Mouse (Mus musculus) inflammation-experienced regulatory T-cells, adult 6 months (primary cell): Measurements from ENCODE around the gene Lamc2. TPM values are rescaled to one million over a fixed set of nuclear protein-coding genes. Genes with fewer than 3 reads are reported as not detected.

ENCODE experiments used
- ATAC-seq: one replicate; pipeline ENCODE4 v1.8.0; 2017
- polyA plus RNA-seq, 3 experiments: library from polyadenylated mRNA; unstranded; fragments of 100-300 nt; shearing (Covaris generic); gene quantifications; one replicate each; pipeline ENCODE4 v1.2.1; 2017

Lamc2 gene
- polyA plus RNA-seq, result 1 to 10 TPM in 1 of 3 experiments, under 1 TPM in 1, not detected in 1; 0.12 to 1.1 TPM

DNA sequence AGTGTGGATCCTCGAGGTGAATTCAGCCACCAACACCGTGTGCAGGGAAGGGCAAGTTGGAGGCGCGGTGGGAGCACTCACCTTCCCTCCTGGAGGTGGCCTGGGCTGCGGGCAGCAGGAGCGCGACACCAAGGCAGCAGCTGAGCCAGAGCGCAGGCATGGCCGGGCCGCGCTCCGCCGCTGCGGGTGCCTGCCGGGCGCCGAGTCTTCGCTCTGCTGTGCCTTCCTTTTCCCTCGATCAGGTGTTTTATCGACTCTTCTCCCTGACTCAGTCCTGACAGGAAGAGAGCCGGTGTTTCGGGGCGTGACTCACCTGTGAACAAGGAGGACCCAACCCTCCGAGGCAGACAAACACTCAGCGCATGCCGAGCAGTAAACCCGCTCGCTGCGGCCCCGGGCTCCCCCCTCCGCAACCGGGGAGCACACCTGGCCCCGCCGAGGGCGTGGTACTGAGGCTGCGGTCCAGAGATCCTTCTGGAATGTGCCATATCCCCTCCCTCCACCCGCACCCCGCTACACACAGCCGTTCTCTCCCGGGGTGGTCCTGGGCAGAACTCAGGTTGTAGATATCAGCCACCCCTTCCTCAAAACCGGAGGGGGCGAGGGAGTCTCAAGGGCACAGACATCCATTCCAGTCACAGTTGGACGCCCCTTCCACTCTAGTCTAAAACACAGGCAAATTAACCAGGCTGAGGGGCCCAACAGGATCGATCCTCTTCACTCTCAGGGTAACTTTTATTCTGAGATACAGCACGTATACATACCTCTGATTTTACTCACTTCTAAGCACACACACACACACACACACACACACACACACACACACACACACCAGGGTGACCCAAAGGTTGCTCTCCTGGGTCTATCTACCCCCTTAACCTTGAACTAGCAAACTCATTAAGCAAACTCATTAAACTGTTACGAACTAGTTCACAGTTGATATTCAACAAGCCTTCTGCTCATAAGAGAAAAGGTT lies at the start of gene Lamc2:
Gene Lamc2 (minus strand): TSS at position 620 of the 976 bp plus-strand sequence.
- no peak for ATAC-seq

DNA sequence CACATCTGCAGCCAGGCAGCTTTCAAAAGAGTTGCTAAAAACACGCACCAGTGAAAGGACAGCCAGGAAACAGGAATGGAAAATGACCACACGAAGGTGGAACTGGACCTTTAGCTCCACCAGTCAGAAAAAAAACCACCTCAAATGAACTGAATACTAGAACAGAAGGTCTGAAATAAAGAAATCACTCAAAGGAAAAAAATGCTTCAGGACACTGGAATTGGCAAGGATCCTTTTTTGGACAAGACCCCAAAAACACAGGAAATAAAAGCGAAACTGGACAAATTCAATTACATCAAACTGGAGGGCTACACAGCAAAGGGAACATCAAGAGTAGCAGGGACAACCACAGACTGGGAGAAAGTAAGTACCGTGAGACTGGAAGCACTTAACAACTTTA lies 49.3 kb upstream of the Lamc2 start:
- ATAC-seq, result no peak

DNA sequence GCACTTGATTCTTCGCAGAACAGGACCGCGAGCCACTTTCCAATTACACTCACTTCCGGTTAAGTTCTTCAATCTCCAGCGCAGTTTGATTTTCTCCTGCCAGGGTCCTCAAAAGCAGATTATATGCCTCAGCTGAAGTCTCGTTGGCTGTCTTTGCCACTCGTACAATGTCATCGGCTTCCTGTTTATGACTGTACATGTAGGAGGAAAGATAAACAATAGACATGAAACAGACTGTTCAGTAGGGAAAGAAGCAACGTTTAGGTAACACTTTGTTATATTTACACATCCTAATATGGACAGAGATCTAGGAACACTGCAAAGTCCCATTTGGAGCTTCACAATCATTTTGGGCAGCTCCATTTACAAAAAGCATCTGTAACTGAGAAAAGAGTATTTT lies 45.4 kb upstream of the Lamc2 start:
- no peak for ATAC-seq

DNA sequence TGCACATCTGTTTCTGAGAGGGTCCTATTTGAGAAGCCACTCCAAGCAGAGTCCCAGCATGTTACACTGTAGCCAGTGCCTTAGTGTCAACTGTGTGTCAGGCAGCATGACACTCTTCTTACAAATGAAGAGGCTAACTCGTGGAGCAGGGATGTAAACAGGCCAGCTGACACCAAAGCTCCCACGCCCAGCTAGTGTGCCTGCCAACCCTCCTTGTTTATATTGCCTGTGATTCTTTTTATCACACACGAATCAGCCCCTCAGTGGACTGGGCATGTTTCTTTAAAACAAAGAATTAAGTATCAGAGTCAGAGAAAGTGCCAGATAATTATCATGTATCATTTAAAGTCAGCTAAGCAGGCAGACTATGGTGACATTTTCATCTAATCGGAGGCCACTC lies 41.7 kb upstream of the Lamc2 start:
- no peak for ATAC-seq

DNA sequence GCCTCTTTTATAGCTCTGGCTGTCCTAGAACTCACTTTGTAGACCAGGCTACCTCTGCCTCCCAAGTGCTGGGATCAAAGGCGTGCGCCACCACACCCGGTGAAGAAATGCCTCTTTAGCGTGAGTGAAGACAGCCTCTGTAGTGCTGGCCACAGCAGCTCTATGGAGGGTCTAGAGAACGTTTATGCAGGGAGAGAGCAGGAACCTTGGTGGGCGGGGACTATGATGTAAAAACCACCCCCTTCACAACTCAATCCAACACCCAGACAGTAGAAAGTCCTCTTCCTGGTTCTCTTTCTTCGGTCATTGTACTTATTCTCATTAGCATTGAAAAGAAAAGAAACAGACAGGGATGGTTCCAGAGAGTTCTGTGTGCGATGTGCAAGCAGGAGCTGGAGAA lies 40.8 kb upstream of the Lamc2 start:
- ATAC-seq, result no peak

DNA sequence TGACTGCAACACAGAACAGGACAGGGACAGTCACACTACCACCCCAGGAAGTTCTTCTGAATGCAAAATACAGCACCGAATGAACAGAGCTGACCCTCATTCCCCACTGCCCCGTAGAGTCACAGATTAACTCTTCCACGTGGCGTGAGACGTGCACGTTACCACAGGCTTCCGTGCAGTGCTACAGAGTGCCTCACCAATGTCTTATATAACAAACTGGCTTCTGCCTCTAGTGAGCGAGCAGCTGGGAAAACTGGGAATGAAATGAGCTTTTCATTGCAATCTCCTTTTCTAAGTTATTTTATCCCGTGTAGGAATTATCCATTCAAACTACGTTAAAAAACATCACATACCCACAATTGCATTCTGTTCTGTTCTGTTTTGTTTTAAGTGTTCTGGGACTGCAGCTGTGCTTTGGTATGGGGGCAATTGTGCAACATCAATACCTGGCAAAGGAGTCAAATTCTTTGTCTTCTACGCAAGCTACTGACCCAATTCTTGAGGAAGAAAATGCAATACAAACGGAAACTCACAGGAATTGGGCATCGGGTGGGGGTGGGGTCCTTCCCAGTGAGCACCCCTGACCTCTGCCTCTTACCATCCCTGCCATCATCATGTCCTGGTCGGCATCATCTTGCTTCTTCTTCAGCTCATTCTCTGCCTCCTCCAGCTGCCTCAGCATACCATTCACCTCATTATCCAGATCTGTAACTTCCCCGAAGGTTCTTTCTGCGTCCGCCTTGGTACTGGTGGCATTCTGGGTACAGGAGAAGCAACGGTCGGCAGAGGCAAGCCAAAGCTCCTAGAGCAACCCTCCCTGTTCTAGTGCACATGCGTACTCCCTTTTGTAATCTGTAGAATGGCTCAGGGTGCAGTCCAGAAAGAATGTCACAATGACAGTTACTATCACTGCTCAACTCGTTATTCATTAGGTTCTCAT lies 39.8 kb upstream of the Lamc2 start:
- ATAC-seq, result no peak

DNA sequence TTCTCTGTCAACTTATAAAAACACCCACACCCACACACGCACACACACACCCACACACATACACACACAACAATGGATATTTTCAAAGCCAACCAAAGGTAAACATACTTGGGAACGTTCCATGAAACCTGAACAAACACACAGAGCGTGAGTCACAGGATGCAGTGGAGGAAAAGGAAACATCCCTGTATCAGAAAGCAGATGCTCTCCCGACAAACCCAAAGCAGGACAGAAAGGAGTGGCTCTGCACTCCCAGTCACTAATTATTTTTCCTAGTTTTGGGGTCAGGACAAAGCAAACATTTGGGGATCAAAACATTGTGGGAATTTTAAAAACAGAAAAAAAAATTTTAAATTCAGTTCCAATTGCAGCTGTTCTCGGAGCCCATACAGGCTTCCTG lies 38.1 kb upstream of the Lamc2 start:
- no peak for ATAC-seq

DNA sequence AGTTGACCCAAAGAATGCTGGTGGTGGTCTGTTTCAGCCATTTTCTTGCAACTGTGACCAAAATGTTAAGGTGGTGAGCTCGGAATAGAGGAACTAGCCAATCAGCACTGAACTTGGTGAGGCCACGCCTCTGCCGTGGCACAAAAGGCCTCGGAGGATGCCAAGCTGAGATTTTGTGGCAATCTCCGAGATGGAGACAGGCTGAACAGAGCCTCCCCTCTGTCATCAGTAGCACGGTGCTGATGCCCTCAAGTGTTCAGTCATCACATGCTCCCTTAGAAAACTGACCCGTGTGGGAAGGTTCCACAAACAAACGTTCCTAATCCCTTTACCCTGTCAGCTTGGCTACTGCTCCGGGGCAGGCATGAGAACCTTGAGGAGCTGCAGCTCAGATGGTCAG lies 33.1 kb upstream of the Lamc2 start:
- ATAC-seq, result no peak

DNA sequence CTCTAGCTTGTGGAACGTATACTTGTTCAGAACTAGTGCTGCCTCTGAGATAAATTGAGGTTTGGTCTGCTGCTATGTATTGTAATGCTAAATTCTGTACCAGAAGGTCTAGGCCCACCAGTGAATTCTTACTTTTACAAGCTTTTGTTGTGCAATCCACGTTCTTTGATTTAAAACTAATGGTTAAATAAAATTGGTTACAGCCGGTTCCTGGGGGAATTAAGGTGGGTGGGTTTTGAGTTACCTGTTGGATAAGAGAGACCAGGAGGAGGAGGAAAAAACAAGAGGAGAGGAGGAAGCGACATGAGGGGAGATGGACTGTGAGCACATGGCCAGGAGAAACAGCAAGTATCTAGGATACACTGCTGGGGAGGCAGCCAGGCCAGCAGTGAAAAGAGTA lies 30.3 kb upstream of the Lamc2 start:
- no peak for ATAC-seq

DNA sequence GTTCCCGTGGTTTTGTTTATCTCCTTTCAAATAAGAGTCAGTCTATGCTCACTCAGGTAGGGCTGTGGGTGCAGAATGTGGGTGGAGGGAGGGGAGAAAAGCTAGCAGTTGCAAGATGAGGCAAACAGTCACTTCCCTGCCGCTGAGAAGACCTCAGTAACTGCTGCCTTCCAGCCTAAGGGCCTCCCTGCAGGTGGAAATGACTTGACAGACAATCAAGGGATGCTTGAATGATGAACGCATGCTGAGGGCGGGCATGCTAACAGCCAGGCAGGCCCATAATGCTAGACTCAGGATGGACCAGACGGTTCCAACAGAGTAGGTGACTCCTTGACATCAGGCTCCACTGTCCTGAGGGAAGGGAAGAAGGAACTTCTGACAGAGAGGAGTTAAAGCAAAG lies 29.4 kb upstream of the Lamc2 start:
- no peak for ATAC-seq

DNA sequence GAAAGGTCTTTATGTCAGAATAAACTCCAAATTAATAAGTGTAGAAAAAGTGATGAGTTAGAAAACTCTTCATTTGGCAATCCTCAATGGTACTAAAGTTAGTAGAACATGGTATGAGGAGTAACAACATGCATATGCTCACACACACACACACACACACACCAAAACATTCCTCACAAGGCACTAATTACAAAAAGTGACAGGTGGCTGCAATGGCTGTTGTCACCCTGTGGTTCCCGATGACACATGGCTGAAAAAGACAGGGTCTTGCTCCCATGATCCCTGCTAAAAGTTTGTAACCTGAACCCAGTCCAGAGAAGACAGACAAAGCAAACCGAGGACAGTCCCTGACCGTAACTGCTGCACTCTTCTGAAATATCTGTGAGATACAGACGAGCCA lies 24.7 kb upstream of the Lamc2 start:
- ATAC-seq, result no peak

DNA sequence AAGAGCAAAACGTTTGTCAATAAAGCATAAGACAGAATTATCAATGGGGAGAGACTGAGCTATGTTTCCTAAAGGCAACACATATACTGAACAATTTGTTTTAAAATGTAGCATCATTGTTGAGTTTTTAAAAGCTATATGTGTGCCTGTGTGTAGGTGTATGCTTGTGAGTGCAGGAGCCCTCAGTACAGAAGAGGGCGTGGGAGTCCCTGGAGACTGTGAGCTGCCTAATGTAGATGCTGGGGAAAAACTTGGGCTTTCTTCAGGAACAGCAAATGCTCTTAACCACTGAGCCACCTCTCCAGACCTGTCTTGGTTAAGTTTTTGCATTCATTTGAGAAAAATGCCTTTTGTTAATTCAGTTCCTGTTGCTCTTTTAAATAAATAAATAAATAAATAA lies 24.0 kb upstream of the Lamc2 start:
- ATAC-seq, result no peak

DNA sequence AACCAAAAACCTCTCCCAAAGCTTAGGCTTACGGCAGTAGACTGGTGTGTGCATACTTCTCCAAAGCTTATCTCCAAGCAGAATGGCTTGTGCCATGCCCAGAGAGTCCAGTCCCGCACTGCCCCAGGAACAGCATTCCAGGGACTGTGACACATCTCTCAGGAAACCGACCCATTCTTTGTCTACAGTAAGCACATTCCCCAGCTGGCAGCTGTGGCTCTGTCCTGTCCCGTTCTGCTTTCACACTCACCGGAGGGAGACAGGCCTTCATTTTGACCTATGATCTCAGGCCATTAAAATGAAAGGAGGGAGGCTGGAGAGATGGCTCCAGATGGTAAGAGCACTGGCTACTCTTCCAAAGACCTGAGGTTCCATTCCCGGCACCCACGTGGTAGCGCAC lies 15.9 kb upstream of the Lamc2 start:
- ATAC-seq, result no peak

DNA sequence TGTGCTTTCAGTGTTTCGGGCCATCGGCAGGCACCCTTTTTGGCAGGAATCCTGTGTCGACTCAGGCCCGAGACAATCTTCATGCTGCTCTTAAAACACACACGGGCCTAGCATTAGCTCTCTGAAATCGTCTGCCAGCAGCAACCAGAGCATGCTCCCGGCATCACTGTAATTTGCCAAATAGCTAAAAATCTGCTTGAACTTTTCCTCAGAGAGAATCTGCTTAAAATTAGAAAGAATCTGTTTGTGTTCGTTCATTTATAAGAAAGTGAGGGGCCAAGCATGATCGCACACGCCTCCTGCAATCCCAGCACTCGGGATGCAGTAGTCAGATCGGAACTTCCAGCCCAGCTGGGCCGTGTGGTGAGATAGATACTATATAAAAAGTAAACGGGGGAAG lies 15.2 kb upstream of the Lamc2 start:
- ATAC-seq, result no peak

DNA sequence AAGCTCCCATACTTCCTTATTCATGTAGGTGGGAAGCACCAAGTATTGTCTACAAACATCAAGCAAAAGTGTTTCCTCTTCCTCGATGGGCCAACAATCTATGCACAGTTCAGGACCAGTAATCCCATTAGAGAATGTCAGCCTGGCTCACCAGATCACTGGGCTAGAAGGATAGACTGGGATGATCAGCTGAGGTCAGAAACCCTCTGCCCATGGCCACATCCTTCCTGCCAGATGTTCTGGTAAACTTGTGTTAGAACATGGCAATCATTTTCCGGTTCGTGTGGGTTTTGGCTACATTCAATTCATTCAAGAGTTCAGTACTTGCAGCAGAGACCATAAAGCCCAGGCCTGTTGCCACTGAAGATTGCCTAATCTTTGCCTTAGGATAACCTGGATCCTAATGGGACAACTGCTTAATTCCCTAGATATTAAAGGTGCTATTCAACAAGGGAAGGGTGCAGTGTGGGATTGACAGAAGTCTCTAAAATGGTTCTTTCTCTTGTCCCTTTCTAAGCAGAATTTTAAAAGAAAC lies 11.1 kb upstream of the Lamc2 start:
- no peak for ATAC-seq

DNA sequence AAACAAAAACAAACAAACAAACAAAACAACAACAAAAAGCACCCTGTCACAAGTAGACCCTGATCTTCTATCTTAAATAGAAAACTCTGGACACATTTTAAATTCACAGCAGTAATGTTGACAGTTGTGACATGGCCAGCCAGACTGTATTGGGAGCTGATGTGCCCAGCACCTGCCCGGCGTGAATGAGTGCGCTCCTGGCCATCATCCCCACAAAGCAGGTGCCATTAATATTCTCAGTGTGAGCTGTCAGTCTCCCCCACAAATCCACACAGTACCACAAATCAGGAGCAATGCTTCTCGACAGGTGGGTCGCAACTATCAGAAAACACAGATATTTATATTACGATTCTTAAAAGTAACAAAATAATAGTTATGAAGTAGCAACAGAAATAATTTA lies 6.7 kb upstream of the Lamc2 start:
- ATAC-seq, result no peak

DNA sequence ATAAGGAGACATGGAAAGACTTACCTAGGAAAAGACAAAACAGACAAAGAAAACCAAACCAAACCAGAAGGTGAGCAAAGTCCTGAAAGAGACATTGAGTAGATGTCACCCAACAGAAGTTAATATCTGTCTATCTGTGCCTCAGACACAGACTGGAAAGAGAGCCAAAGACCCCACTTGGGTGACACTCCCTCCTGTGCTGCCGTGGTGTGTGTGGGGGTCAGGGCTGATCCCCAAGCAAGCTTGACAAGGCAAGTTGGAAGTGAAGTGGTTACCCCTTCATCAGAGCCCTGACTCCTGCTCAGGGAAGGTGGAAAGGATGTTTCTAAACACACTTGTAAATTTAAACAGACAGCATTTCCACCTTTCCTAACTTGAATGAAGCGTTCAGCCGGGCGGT lies 6.1 kb upstream of the Lamc2 start:
- ATAC-seq, result no peak

DNA sequence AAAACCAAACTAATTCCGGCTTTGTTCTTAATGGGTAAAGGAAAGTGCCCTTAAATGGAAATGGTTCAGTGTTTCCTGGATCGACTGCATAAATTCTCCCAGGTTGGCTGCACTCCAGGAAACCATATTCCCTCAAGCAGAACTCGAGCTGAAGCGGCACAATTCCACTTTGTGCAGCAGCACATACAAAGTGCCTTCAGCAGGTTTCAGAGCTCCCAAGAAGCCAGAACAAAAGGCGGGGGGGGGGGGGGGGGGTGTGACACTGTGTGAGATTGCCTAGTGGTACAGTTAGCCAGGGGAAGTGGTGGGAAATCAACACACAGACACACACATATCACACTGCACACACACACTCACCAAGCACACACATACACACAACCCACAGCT lies 5.7 kb upstream of the Lamc2 start:
- ATAC-seq, result no peak

DNA sequence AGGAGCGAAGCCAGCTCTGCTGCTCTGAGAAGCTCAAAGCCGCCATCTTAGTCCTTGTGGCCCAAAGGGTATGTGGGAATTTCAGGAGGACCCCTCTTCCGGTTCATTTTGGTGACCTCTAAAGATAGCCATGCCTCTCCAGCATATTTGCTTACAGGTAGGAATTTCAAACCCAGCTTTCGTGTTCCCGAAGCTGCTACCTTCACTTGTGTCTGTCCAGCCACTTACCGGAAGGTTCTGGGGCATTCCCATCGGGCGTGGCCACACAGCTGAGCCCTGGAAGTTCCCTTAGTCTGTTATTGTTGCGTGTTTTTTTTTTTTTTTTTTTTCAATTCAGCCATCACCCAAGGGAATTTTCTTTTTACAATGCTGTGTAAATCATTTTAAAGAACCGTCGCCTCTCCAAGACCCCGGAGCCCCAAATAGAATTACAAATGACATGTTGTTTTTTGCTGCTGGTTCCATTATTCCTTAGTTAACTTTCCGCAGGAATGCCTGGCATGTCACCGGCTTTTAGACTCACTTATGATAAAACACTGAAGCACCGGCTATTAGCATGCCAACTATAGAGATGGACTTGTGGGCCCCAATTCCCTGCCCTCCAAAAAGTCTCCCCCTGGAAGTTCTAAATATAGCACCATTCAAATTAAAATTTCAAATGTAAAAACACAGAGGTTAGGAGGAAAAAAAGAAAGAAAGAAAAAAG lies 5.1 kb upstream of the Lamc2 start:
- ATAC-seq, result no peak

DNA sequence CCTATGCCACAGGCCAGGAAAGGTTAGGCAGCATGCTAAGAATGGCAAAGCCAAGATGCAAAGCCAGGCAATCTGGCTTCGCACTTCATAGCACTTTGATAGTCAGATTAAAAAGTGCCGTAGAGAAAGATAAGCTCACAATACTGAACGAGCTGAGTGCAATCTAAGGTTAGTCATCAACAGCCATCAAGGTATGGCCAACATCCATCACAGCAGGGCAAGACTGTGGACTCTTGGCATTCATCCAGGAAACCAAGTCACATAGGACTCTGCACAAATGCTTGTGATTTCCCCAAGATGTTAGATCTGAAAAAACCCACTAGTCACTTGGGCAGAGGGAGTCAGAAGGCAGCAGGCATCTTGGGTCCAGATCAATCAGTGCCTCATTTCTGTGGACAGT lies 1.8 kb upstream of the Lamc2 start:
- ATAC-seq, result no peak

DNA sequence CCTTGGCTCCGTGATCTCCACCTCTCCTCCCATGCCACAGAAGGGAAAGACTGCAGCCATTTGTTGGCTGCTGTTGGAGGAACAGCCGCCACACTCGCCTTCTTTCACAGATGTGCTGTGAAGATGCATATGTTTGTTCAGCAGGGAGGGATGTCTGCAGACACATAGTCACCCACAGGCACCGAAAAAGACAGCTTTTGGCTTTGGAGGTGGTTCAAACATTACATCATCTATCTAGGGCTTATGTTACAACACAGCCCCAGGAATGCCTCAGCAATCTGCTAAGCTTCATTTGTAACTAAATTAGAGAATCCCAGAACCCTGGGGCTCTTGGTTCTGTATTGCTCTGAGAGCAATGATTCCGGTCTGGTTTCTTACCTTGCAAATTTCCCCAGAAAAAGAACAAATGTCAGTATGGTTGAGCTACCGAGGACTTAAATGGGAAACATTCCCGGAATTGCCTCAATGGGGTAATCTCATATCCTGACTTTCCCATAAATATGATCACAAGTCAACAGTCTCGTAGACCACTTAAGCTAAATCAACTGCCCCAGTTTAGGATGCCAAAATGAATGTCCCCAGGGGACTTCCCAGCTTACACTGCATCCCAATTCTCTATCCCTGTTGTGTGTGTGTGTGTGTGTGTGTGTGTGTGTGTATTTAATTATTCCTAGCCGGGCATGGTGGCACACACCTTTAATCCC lies 5.5 kb downstream of the Lamc2 start:
- no peak for ATAC-seq

DNA sequence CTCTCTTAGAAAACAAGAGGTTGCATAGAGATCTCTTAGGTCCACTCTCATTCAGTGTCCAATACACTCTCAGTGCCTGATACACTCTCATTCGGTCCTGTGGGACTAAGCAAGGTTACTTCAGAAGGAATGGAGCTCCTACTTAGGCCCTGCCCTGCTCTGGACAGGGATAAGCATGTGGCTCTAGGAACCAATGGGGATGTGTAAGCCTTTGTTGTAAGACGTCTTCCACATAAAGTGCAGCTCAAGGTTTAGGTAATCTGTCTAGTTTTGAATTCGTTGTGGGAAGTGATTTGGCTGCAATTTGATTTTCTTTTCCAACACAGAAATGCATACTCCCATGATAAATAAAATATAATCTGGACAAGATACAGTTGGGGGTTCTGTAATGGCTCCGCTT lies 6.1 kb downstream of the Lamc2 start:
- no peak for ATAC-seq
